Mouse (Mus musculus) cerebellum, adult 2 months (tissue): ENCODE measurements around the gene Sptbn1. TPM values are rescaled to one million over a fixed set of nuclear protein-coding genes. Genes with fewer than 3 reads are reported as not detected.

Experiments
- DNase-seq, 2 experiments: peaks; one replicate each; pipeline ENCODE4 v3.0.0; 2021
- H3K27ac ChIP-seq: fragments of 200-500 bp; 2 replicates; pipeline ENCODE4 v1.5.1; 2012; ENCODE audit warnings: low read length, control low read depth, inconsistent platforms; ENCODE audit not compliant: insufficient read depth
- H3K27me3 ChIP-seq: fragments of 200-500 bp; 2 replicates; pipeline ENCODE4 v1.6.1; 2012; ENCODE audit warnings: inconsistent platforms, mild to moderate bottlenecking, low read length, moderate library complexity; ENCODE audit not compliant: control insufficient read depth, insufficient read depth
- H3K4me1 ChIP-seq: fragments of 200-500 bp; 2 replicates; pipeline ENCODE4 v1.6.1; 2011; ENCODE audit warnings: low read length; ENCODE audit not compliant: control insufficient read depth, insufficient read depth
- H3K4me3 ChIP-seq: fragments of 200-500 bp; replicated peaks from 2 replicates; pipeline ENCODE3; 2011; ENCODE audit warnings: mild to moderate bottlenecking, low read depth, low read length, control low read depth; ENCODE audit not compliant: insufficient read depth
- CTCF ChIP-seq: fragments of 200-500 bp; IDR thresholded peaks from 2 replicates; pipeline ENCODE4 v1.5.1; 2011; ENCODE audit warnings: low read depth, mild to moderate bottlenecking, control low read depth, low read length, moderate library complexity, borderline replicate concordance; ENCODE audit not compliant: insufficient read depth
- POLR2A ChIP-seq: fragments of 200-500 bp; IDR thresholded peaks from 2 replicates; pipeline ENCODE4 v1.6.1; 2011; ENCODE audit warnings: low read length, control low read depth, borderline replicate concordance; ENCODE audit not compliant: insufficient read depth
- WGBS: fragments of 180-500 bp; shearing (Covaris S2); methylation state at CpG from one replicate; pipeline ENCODE4 v1.1.7; 2018; 5-methylcytosine and 5-hydroxymethylcytosine counted together
- polyA plus RNA-seq: library from polyadenylated mRNA; depleted of rRNA; stranded (reverse); fragments of >200 nt; gene quantifications from 2 replicates; pipeline ENCODE4 v1.2.3, GENCODE M21; 2012

The Sptbn1 gene
- polyA plus RNA-seq, 1 experiment, result 244 TPM

DNA sequence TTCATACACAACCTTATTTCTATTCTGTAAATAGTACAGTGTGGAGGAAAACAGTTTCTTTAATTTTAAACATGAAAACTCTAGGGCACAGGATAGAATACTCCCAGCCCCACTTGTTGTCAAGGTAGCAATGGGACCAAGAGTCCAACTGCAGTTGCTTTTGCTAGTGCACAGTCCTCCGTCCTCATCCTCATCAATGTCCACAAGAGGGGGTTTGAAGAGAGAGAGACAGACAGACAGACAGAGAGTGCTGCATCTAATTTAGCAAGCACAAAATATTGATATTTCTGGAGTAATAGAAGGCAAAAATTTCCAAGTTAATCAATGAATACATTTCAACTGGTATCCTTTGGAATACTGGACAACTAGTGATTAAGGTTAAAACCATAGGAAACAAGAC is 120.1 kb downstream of the Sptbn1 start:
- no peak overlapping the region for H3K27ac ChIP-seq
- TF ChIP-seq POLR2A, result no peak
- TF ChIP-seq CTCF, result no peak
- WGBS, result 97% methylated on average over 1 of the region's 1 CpGs
- DNase-seq, result no peak
- no peaks in the 10 kb centered on the region for H3K27me3 ChIP-seq
- no peak overlapping the region for H3K4me3 ChIP-seq
- H3K4me1 ChIP-seq, result no peaks in the 10 kb centered on the region

DNA sequence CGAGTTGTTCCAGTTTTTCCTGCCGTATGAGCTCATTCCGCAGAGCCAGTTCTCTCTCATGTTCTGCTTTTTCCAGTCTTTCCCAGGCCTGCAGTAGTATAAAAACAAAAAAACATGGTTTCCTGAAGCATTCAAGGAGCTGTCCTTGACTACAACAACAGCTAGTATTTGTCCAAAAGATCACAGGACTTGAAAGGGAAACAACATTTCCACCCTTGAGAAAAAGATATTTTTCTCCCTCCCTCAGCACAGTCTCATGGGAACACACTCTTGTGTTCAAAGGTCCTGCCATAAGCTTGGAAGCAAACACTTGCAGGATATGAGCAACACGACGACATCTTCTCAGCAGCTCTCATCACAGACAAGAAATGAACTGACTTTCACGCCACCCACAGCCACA is 124.9 kb downstream of the Sptbn1 start:
- Histone ChIP-seq H3K27ac (no peak overlapping the region), H3K27me3 (no peaks in the 10 kb centered on the region), H3K4me1 (no peaks in the 10 kb centered on the region), H3K4me3 (no peak overlapping the region)
- DNase-seq, result no peak
- TF ChIP-seq POLR2A (no peak), CTCF (no peak)
- 87% methylated on average over 6 of the region's 6 CpGs for WGBS

DNA sequence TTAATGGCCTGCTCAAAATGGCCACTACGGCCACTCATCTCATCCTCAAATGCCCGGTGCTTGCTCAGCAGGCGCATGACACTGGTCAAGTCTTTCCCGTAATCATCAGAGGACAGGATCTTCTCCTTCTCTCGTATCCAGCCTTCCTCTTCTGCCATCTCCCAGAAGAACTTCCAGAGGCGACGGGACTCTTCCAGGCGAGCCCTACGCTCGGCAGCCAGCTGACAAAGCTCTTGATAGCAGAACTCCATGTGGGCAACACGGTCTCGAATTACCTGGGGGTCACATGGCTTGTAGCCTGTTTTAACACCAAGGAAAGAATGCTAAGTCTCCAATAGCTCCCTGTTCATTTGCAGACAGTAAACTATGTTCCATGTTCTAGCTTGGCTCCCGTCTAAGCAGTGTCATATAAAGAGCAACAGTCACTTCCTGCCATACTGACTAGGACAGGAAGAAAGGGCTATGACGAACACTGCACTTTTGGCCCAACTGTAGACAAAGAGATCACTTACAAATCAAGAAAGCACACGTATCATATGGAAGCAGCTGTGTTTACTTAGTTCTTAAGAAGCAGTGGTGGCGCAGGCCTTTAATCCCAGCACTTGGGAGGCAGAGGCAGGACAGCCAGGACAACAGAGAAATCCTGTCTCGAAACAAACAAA is 128.7 kb downstream of the Sptbn1 start:
- H3K4me3 ChIP-seq, result no peak overlapping the region
- no peaks in the 10 kb centered on the region for H3K27me3 ChIP-seq
- no peak for DNase-seq
- 91% methylated on average over 17 of the region's 17 CpGs for WGBS
- no peak overlapping the region for H3K27ac ChIP-seq
- no peaks in the 10 kb centered on the region for H3K4me1 ChIP-seq
- TF ChIP-seq POLR2A, result no peak
- TF ChIP-seq CTCF, result no peak

DNA sequence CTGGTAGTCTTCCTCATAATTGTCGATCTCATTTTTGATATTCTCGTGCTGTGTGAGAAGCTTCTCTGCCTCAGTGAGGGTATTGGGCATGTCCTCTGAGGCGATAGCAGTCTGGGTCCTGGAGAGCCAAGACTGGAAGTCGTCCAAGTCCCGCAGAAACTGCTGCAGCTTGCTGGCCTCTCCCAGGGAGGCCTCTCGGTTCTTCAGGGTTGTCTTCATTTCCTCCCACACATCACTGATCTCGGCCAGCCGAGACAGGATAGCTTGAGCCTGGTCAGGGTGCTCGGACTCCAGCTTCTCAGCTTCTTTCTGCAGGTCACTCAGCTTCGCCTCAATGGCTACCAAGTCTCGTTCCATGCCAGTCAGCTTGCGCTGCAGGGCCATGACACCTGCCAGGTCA is 130.9 kb downstream of the Sptbn1 start:
- TF ChIP-seq CTCF (no peak), POLR2A (no peak)
- peak in 1 of 2 experiments; percentile 14 for DNase-seq
- H3K27ac ChIP-seq, result 0 out of 2 replicates have a peak overlapping the region, but pooled peaks have one; percentile 11
- no peak overlapping the region for H3K4me3 ChIP-seq
- no peaks in the 10 kb centered on the region for H3K4me1 ChIP-seq
- H3K27me3 ChIP-seq, result no peaks in the 10 kb centered on the region
- WGBS, result 41% methylated on average over 12 of the region's 12 CpGs

DNA sequence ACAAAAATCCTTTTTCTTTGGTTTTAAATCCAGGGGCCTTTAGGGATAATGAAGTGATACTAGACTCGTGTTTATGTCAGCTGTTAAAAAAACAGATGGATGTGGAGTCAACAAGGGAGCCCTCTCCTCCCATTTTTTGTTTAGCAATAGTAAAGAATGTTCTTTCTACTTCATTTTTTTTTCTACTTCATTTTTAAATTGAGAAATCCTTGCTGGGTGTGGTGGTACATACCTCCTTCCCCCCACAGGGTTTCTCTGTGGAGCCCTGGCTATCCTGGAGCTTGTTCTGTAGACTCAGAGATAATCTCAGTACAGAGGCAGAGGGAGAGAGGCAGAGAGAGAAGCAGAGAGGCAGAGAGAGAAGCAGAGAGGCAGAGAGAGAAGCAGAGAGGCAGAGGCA is 133.9 kb downstream of the Sptbn1 start:
- no peak for DNase-seq
- H3K4me1 ChIP-seq, result no peaks in the 10 kb centered on the region
- no peak overlapping the region for H3K4me3 ChIP-seq
- no peak overlapping the region for H3K27ac ChIP-seq
- 71% methylated on average over 1 of the region's 1 CpGs for WGBS
- no peaks in the 10 kb centered on the region for H3K27me3 ChIP-seq
- TF ChIP-seq POLR2A, result no peak
- no peak for TF ChIP-seq CTCF

DNA sequence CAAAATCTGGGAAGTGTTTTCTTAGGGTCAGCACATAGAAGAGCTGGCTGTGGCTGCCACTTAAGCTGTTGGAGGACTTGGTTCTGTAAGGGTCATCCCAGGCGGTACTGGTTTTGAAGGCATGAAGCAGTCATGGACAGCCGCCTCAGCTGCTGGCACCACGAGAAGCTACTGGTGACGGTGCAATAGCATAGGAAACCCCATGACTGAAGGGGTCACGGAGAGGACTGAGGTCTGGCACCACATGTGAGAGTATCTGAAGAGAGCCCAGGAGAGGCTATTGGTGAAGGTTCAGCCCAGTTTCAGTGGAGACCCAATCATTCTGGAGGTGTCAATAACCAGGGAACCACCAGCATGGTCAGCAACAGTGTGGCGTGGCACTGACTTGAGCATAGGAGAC is 135.4 kb downstream of the Sptbn1 start:
- WGBS, result 89% methylated on average over 6 of the region's 6 CpGs

DNA sequence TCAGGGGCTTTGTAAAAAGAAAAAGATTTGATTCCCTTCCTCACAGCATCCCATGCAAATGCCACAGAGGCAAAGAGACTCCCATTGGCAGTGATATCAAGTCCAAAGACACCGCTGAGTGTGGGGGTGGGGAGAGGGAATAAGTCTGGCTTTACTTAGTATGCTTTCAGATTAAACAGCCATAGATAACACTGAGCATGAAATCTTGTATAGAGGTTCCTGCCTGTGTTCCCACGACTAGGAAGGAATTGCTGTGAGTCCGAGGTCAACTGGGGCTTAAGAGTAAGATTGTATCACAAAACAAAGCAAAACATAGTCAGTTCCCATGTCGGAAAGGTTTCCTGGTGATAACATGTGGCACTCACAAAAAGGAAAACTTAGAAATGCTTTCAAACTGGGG is 136.3 kb downstream of the Sptbn1 start:
- Histone ChIP-seq H3K4me1 (no peaks in the 10 kb centered on the region), H3K27ac (no peak overlapping the region), H3K4me3 (no peak overlapping the region), H3K27me3 (no peaks in the 10 kb centered on the region)
- no peak for DNase-seq
- TF ChIP-seq CTCF (no peak), POLR2A (no peak)
- 71% methylated on average over 4 of the region's 4 CpGs for WGBS

More for the DNA sequence above, 135.4 kb downstream of the Sptbn1 start:
- Histone ChIP-seq H3K4me3 (no peak overlapping the region), H3K27me3 (no peaks in the 10 kb centered on the region), H3K4me1 (no peaks in the 10 kb centered on the region), H3K27ac (no peak overlapping the region)
- no peak for TF ChIP-seq CTCF
- TF ChIP-seq POLR2A, result no peak
- no peak for DNase-seq

DNA sequence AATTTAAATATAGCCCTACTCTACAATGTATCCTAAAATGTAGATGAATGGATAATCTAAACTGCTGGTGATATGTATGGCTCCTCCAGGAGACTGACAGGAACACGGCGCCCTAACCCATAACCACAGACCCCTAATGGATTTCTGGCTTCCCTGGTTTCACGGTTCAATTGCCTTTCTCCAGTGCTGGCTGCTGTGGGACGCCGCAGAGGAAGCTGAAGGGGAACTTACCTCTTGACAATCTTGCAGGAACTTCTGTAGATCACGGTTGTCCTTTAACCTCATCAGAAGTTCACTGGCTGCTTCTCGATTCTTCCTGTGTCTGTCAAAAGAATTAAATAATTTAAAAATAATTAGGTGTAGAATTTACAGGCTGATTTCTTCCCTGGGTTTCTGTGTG is 138.6 kb downstream of the Sptbn1 start:
- H3K27ac ChIP-seq, result no peak overlapping the region
- no peaks in the 10 kb centered on the region for H3K27me3 ChIP-seq
- H3K4me3 ChIP-seq, result no peak overlapping the region
- WGBS, result 84% methylated on average over 7 of the region's 7 CpGs
- no peak for TF ChIP-seq POLR2A
- no peak for TF ChIP-seq CTCF
- no peaks in the 10 kb centered on the region for H3K4me1 ChIP-seq
- DNase-seq, result no peak
